Mouse (Mus musculus) heart, embryonic 14.5 days (tissue): ENCODE data around the gene Vmn1r52. TPM values are rescaled to one million over a fixed set of nuclear protein-coding genes. Genes with fewer than 3 reads are reported as not detected.
"Not testable (repeated sequence)": the region's sequence is repeated elsewhere in the genome, so short reads cannot be mapped to it uniquely, and the experiment has no call there.

ENCODE experiments used
- ATAC-seq: fragments of 200-750 bp; cut with Nextera tagmentation; 2 replicates; pipeline ENCODE4 v1.8.0; 2017; ENCODE audit warnings: low read depth, moderate TSS enrichment; ENCODE audit not compliant: insufficient number of reproducible peaks, insufficient read depth, low FRiP score
- H3K27ac ChIP-seq, 2 experiments: fragments of 200-500 bp in 1 of 2; fragments of 300-500 bp in 1 of 2; sonication (generic) in 1 of 2; replicated peaks in 1 of 2; 2 replicates each; pipeline ENCODE4 v1.5.1; 2012 to 2014; ENCODE audit warnings: low read depth in 2 of 2, low read length in 2 of 2, control low read depth in 1 of 2, mild to moderate bottlenecking in 1 of 2, mixed read lengths in 1 of 2; ENCODE audit not compliant: control insufficient read depth in 1 of 2, insufficient read depth in 1 of 2
- H3K27me3 ChIP-seq: fragments of 300-500 bp; sonication (generic); 2 replicates; pipeline ENCODE4 v1.6.1; 2014; ENCODE audit warnings: mild to moderate bottlenecking, low read length, control low read depth; ENCODE audit not compliant: control insufficient read depth, insufficient read depth
- H3K36me3 ChIP-seq: fragments of 300-500 bp; sonication (generic); 2 replicates; pipeline ENCODE4 v1.6.1; 2014; ENCODE audit warnings: mild to moderate bottlenecking, control low read depth, low read length, mixed read lengths; ENCODE audit not compliant: control insufficient read depth, insufficient read depth
- H3K4me1 ChIP-seq, 2 experiments: fragments of 200-500 bp in 1 of 2; fragments of 300-500 bp in 1 of 2; sonication (generic) in 1 of 2; 2 replicates each; pipeline ENCODE4 v1.6.1; 2012 to 2014; ENCODE audit warnings: low read length in 2 of 2, control low read depth in 1 of 2, mixed read lengths in 1 of 2; ENCODE audit not compliant: control insufficient read depth in 2 of 2, insufficient read depth in 2 of 2
- H3K4me2 ChIP-seq: fragments of 300-500 bp; sonication (generic); 2 replicates; pipeline ENCODE4 v1.6.1; 2014; ENCODE audit warnings: mild to moderate bottlenecking, low read length
- H3K4me3 ChIP-seq, 2 experiments: fragments of 200-500 bp in 1 of 2; fragments of 300-500 bp in 1 of 2; sonication (generic) in 1 of 2; 2 replicates each; pipeline ENCODE4 v1.5.1; 2012 to 2014; ENCODE audit warnings: low read length in 2 of 2, mild to moderate bottlenecking in 2 of 2, control low read depth in 1 of 2, low read depth in 1 of 2, moderate library complexity in 1 of 2; ENCODE audit not compliant: control insufficient read depth in 1 of 2, insufficient read depth in 1 of 2
- H3K9ac ChIP-seq: fragments of 300-500 bp; sonication (generic); 2 replicates; pipeline ENCODE4 v1.6.1; 2014; ENCODE audit warnings: mild to moderate bottlenecking, low read length
- H3K9me3 ChIP-seq: fragments of 300-500 bp; sonication (generic); 2 replicates; pipeline ENCODE4 v1.6.1; 2016; ENCODE audit warnings: low read length, control low read depth; ENCODE audit not compliant: control insufficient read depth
- WGBS: fragments of 180-500 bp; shearing (Covaris S2); extraction: QIAGEN DNeasy Blood & Tissue Kit; methylation state at CpG from one replicate; pipeline ENCODE4 v1.1.7; 2014; 5-methylcytosine and 5-hydroxymethylcytosine counted together
- polyA plus RNA-seq: library from polyadenylated mRNA; unstranded; fragments of >200 nt; fragmentation: Nextera tagmentation; extraction: Ambion mirVana; gene quantifications from 2 replicates; pipeline ENCODE4 v1.2.1, GENCODE M21; 2014

Vmn1r52 gene
- not detected in 2 replicates for polyA plus RNA-seq

DNA sequence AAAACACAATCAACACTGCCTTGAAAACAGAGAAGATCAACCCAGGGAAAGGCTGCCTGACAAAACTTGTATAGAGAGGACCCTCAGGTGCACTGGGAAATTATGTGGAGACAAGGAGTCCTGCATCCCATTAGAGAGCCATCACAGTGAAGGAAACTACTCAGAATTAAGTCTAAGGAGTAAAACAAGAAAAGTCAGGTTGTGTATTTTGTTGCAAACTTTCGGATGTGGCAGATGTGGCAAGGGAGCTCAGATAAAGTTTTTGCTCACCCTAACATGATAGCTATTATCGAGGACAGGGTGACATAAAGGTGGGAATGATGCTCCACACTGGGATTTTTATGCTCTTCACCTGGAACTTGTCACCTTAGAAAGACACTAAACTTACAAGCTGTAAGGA lies at the start of gene Vmn1r52:
Gene Vmn1r52, plus strand, starts transcription at position 301 of the 400 bp plus-strand sequence.
- Histone ChIP-seq H3K36me3 (no peaks in the 10 kb centered on the region), H3K4me2 (no peak within 1 kb of the TSS), H3K4me3 (no peak within 1 kb of the TSS), H3K27me3 (no peaks in the 10 kb centered on the region), H3K27ac (no peak within 1 kb of the TSS), H3K4me1 (no peaks in the 10 kb centered on the region), H3K9ac (no peak within 1 kb of the TSS), H3K9me3 (0 out of 2 replicates have a peak, but pooled peaks cover 3% of the 10 kb centered on the region)
- WGBS: 51% methylated on average over 2 of the region's 2 CpGs
- no peak for ATAC-seq

DNA sequence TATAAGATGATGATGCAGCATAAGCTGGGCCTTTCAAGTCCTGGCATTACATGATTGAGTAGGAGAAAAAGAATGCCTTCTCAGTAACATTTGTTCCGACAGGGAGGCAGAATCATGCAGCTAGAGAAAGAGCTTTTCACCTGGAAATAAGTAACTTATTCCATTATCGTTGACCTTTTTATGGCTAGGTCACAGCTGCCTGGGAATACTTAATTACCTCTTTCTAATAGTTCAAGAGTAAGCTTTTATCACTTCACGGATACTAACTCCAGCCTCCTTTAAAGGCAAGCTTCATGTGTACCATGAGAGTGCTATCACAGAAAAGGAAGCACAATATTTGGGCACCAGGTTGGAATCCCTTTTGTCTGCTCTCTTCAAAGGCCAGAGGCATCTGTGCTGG lies 14.5 kb upstream of the Vmn1r52 start:
- H3K27ac ChIP-seq: no peak overlapping the region
- H3K4me3 ChIP-seq: no peak overlapping the region
- ATAC-seq: no peak
- no peaks in the 10 kb centered on the region for H3K9me3 ChIP-seq
- WGBS: 72% methylated on average over 3 of the region's 3 CpGs
- H3K4me1 ChIP-seq: no peaks in the 10 kb centered on the region
- H3K27me3 ChIP-seq: no peaks in the 10 kb centered on the region
- no peaks in the 10 kb centered on the region for H3K36me3 ChIP-seq
- no peak overlapping the region for H3K4me2 ChIP-seq
- no peak overlapping the region for H3K9ac ChIP-seq

DNA sequence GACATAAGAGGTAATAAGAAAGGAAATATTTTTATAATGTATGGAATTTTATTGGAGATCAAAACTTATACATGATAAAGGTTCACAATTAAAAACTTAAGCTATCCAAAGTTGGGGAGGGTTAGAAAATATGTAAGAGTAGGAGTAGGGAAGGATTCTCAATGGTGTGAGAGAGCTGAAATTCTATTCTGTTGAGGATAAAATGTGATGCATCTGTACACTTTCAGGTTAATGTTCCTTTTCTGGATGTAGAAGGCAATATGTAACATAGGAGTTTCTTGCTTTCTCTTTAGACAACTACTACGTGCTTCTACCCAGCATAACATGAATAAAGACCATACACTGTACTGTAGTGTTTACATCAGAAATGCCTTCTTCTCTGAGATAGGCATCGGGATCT lies 27.9 kb downstream of the Vmn1r52 start, which contains the start of gene V1ra8:
Gene V1ra8, plus strand, starts transcription at position 301 of the 400 bp plus-strand sequence.
- not testable (repeated sequence) for H3K4me2 ChIP-seq, H3K27ac ChIP-seq, H3K9me3 ChIP-seq, H3K4me3 ChIP-seq, H3K27me3 ChIP-seq, H3K9ac ChIP-seq, H3K36me3 ChIP-seq, ATAC-seq, H3K4me1 ChIP-seq
- 69% methylated on average over 1 of the region's 2 CpGs for WGBS

DNA sequence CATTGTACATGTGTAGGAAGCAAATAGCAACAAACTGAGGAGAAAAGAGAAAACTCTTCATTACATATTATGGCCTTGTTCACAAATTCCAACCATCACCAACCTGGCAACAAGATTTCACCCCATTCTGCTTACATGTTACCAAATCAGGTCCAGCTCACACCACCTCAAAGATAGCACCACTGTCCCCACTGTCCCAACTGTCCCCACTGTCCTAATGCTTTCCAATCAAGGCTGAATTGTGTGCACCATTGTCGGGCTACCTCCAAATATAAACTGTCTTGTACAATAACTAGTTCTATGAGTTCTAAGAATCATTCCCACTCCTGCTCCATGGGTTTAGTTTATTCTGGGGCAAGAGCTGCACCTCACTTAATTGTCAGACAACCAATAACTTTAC lies 49.7 kb downstream of the Vmn1r52 start, which contains the start of gene Vmn1r53:
Gene Vmn1r53, minus strand, starts transcription at position 101 of the 400 bp plus-strand sequence.
- no peak for ATAC-seq

More for the DNA sequence above, 49.7 kb downstream of the Vmn1r52 start, which contains the start of gene Vmn1r53:
- Histone ChIP-seq H3K4me2 (no peak within 1 kb of the TSS), H3K4me3 (no peak within 1 kb of the TSS), H3K9ac (no peak within 1 kb of the TSS), H3K9me3 (peaks cover 12% of the 10 kb centered on the region), H3K36me3 (no peaks in the 10 kb centered on the region), H3K27ac (no peak within 1 kb of the TSS), H3K4me1 (no peaks in the 10 kb centered on the region), H3K27me3 (no peaks in the 10 kb centered on the region)
- WGBS: 76% methylated on average over 1 of the region's 1 CpGs

Other genes with a start within 250 kb of the Vmn1r52 start
- not detected in 2 replicates for gene Vmn1r45, start 234.2 kb upstream of the Vmn1r52 start, polyA plus RNA-seq
- not detected in 2 replicates for gene Vmn1r46, start 205.5 kb upstream of the Vmn1r52 start, polyA plus RNA-seq
- not detected in 2 replicates for gene Vmn1r47, start 158.7 kb upstream of the Vmn1r52 start, polyA plus RNA-seq
- gene Vmn1r48, start 138.0 kb upstream of the Vmn1r52 start, polyA plus RNA-seq: not detected in 2 replicates
- gene Vmn1r49, start 96.3 kb upstream of the Vmn1r52 start, polyA plus RNA-seq: not detected in 2 replicates
- not detected in 2 replicates for gene Vmn1r50, start 73.4 kb upstream of the Vmn1r52 start, polyA plus RNA-seq
- gene Vmn1r51, start 52.2 kb upstream of the Vmn1r52 start, polyA plus RNA-seq: not detected in 2 replicates
- not detected in 2 replicates for gene V1ra8, start 28.0 kb downstream of the Vmn1r52 start, polyA plus RNA-seq
- not detected in 2 replicates for gene Vmn1r53, start 49.6 kb downstream of the Vmn1r52 start, polyA plus RNA-seq
- not detected in 2 replicates for gene Vmn1r54, start 71.5 kb downstream of the Vmn1r52 start, polyA plus RNA-seq
- not detected in 2 replicates for gene BC048671, start 126.4 kb downstream of the Vmn1r52 start, polyA plus RNA-seq
- not detected in 2 replicates for gene Chst13, start 150.4 kb downstream of the Vmn1r52 start, polyA plus RNA-seq
- not detected in 2 replicates for gene Uroc1, start 158.5 kb downstream of the Vmn1r52 start, polyA plus RNA-seq
- gene Zxdc, start 194.7 kb downstream of the Vmn1r52 start, polyA plus RNA-seq: 11.0 and 11.5 TPM in 2 replicates